Mouse (Mus musculus) liver, embryonic 14.5 days (tissue): Measurements from ENCODE around the gene Klhl29.

Experiments used
- CTCF ChIP-seq: IDR thresholded peaks from 2 replicates; pipeline ENCODE4 v1.5.1; 2016; ENCODE audit warnings: antibody characterized with exemption, low read depth, control low read depth
- EP300 ChIP-seq: IDR thresholded peaks from 2 replicates; pipeline ENCODE4 v1.6.1; 2016; ENCODE audit warnings: antibody characterized with exemption, low read depth

GRCm38 (mm10) chr12:5191206-5191605 is 184.3 kb downstream of the Klhl29 start:
- TF ChIP-seq CTCF (no peak), EP300 (no peak)
